Mouse (Mus musculus) intestine, embryonic 14.5 days (tissue): ENCODE data around the gene Med12l. TPM values are rescaled to one million over a fixed set of nuclear protein-coding genes. Genes with fewer than 3 reads are reported as not detected.

ENCODE experiments used
- ATAC-seq: fragments of 200-750 bp; cut with Nextera tagmentation; replicated peaks from 2 replicates; pipeline ENCODE4 v1.8.0; 2017; ENCODE audit warnings: low read depth, moderate number of reproducible peaks, moderate TSS enrichment, moderate library complexity; ENCODE audit not compliant: low FRiP score, low TSS enrichment
- DNase-seq: peaks from one replicate; pipeline ENCODE4 v3.0.0-alpha.2; 2018; ENCODE audit warnings: low spot score
- H3K27ac ChIP-seq: fragments of 300-500 bp; sonication (generic); 2 replicates; pipeline ENCODE4 v1.5.1; 2014; ENCODE audit warnings: low read depth, mild to moderate bottlenecking, control low read depth
- H3K27me3 ChIP-seq: fragments of 300-500 bp; sonication (generic); replicated peaks from 2 replicates; pipeline ENCODE4 v1.6.1; 2014; ENCODE audit warnings: low read length, control low read depth; ENCODE audit not compliant: control insufficient read depth, insufficient read depth
- H3K36me3 ChIP-seq: fragments of 300-500 bp; sonication (generic); 2 replicates; pipeline ENCODE4 v1.6.1; 2014; ENCODE audit warnings: low read length, control low read depth; ENCODE audit not compliant: control insufficient read depth, insufficient read depth
- H3K4me1 ChIP-seq: fragments of 300-500 bp; sonication (generic); replicated peaks from 2 replicates; pipeline ENCODE4 v1.6.1; 2014; ENCODE audit warnings: low read length, control low read depth, mixed read lengths; ENCODE audit not compliant: control insufficient read depth, insufficient read depth
- H3K4me2 ChIP-seq: fragments of 300-500 bp; sonication (generic); 2 replicates; pipeline ENCODE4 v1.6.1; 2014; ENCODE audit warnings: low read length
- H3K4me3 ChIP-seq: fragments of 300-500 bp; sonication (generic); 2 replicates; pipeline ENCODE4 v1.5.1; 2014; ENCODE audit warnings: low read depth, low read length, control low read depth, mixed read lengths
- H3K9ac ChIP-seq: fragments of 300-500 bp; sonication (generic); 2 replicates; pipeline ENCODE4 v1.6.1; 2014; ENCODE audit warnings: mild to moderate bottlenecking, low read length
- H3K9me3 ChIP-seq: fragments of 300-500 bp; sonication (generic); 2 replicates; pipeline ENCODE4 v1.6.1; 2016; ENCODE audit warnings: low read length, control low read depth; ENCODE audit not compliant: control insufficient read depth
- WGBS: fragments of 180-500 bp; shearing (Covaris S2); extraction: QIAGEN DNeasy Blood & Tissue Kit; methylation state at CpG from one replicate; pipeline ENCODE4 v1.1.7; 2014; 5-methylcytosine and 5-hydroxymethylcytosine counted together
- polyA plus RNA-seq: library from polyadenylated mRNA; unstranded; fragments of >200 nt; fragmentation: Nextera tagmentation; extraction: Ambion mirVana; gene quantifications from 2 replicates; pipeline ENCODE4 v1.2.1, GENCODE M21; 2014

Med12l gene
- 2.4 TPM in 2 replicates for polyA plus RNA-seq

DNA sequence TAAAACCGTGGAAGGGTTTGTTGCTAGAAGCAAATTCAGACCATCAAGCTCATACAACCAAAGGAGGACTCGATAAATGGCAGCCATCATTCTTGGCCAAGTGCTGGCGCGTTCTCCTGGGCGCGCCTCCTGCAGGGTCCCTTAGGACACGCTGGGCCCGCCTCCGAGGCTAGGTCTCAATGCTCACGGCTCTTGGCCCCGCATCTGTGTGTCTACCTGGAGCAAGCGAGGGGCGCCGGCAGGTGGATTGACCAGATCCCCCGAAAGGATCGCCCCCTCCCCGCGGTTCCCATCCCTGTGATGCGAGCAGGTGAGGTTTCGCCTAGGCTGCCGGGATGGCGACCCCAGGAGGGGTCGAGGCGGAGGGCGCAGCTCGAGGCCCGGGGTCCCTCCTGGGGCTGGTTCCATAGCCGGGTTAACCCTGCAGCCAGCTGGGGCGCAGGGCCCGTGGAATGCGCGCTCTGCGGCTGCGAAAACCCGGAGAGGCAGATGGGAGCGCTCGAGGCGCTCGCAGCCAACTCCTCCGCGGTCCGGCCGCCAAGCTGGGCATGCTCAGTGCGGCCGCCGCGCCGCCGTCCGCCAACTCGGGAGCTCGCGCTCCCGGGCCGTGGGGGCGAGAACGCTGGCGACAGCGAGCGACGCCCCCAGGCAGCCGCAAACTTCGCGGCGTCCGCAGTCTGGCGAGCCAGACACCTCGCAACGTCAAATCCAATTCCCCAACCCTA lies at the start of gene Med12l:
Gene Med12l (plus strand): TSS at position 555 of the 725 bp plus-strand sequence.
- peaks cover 12% of the 10 kb centered on the region for H3K27me3 ChIP-seq
- H3K9ac ChIP-seq, result peak within 1 kb of the TSS; percentile 51
- peak; percentile 83 for DNase-seq
- peak within 1 kb of the TSS; percentile 81 for H3K27ac ChIP-seq
- H3K4me3 ChIP-seq, result peak within 1 kb of the TSS; percentile 58
- peak; percentile 78 for ATAC-seq
- peak within 1 kb of the TSS; percentile 99 for H3K4me2 ChIP-seq
- WGBS, result under 1% methylated on average over 69 of the region's 69 CpGs
- no peaks in the 10 kb centered on the region for H3K36me3 ChIP-seq
- H3K4me1 ChIP-seq, result 0 out of 2 replicates have a peak, but pooled peaks cover 3% of the 10 kb centered on the region
- no peaks in the 10 kb centered on the region for H3K9me3 ChIP-seq

DNA sequence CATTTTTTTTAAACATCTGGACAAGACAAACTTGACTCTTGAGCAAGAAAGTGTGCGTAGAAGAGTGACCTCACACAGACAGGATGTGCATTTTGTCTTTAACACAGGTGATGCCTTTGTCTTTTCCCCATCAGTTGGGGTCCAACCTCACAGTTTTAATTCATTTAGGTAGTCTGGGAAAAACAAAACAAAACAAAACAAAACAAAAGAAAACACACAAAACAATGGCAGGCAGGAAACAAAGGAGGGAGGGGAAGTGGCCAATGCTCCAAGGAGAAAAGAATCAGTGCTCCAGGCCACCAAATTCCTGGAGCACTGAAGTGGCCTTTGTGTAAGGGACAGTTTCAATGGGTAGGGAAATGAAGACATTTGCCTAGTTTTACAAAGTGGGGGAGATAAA lies 44.5 kb upstream of the Med12l start:
- Histone ChIP-seq H3K9ac (no peak overlapping the region), H3K36me3 (no peaks in the 10 kb centered on the region), H3K9me3 (no peaks in the 10 kb centered on the region), H3K4me2 (no peak overlapping the region), H3K4me3 (no peak overlapping the region), H3K4me1 (no peaks in the 10 kb centered on the region), H3K27me3 (no peaks in the 10 kb centered on the region), H3K27ac (no peak overlapping the region)
- WGBS, result 79% methylated on average over 1 of the region's 1 CpGs
- ATAC-seq, result no peak
- no peak for DNase-seq

DNA sequence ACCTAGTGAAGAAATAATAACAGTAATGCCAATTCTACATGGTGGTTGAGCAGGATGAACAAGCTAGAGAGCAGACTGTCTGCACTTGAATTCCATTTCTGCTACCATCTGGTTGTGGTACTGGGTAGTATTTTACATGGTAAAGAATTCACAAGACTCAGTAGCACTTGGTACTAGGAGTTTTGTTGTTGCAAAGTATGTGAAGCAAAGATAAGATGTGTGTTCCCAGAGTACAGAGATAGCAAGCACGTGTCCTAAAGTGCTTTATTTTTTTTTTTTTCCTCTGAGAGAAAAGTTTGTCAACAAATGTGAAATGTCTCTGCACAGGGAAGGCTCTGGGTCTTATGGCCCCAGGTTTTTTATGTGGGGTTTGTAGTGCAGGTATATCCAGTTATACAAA lies 28.2 kb upstream of the Med12l start:
- WGBS, result 70% methylated on average over 1 of the region's 1 CpGs
- no peak overlapping the region for H3K4me2 ChIP-seq
- DNase-seq (no peak), ATAC-seq (no peak)
- H3K36me3 ChIP-seq, result no peaks in the 10 kb centered on the region
- no peak overlapping the region for H3K27ac ChIP-seq
- H3K4me1 ChIP-seq, result no peaks in the 10 kb centered on the region
- H3K9me3 ChIP-seq, result no peaks in the 10 kb centered on the region
- H3K9ac ChIP-seq, result no peak overlapping the region
- H3K4me3 ChIP-seq, result no peak overlapping the region
- no peaks in the 10 kb centered on the region for H3K27me3 ChIP-seq

- Histone ChIP-seq H3K9ac (no peak overlapping the region), H3K36me3 (no peaks in the 10 kb centered on the region), H3K27me3 (no peaks in the 10 kb centered on the region), H3K27ac (no peak overlapping the region), H3K4me3 (no peak overlapping the region), H3K4me1 (0 out of 2 replicates have a peak, but pooled peaks cover 1% of the 10 kb centered on the region), H3K9me3 (no peaks in the 10 kb centered on the region), H3K4me2 (no peak overlapping the region)
- DNase-seq, result no peak
- WGBS, result 90% methylated on average over 7 of the region's 7 CpGs
- no peak for ATAC-seq
Observed at GRCm38 (mm10) chr3:58977906-58978622, 27.6 kb upstream of the Med12l start.

DNA sequence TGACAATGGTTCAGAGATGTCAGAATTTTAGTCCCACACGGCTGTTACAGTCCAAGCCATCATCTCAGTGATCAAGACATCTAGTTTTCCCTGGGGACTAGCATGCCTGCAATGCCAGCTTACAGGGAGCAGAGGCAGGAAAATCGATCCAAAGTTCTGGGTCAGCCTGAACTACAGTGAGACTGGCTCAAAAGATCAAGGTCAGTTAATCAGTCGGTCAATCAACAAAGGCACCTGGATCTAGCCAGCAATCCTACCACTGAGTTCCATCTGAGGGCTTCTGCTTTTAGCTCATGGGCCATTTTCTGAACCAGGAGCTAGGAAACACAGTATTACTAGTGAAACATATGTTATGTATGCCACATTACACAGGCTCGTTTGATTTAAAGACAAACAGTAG lies 25.0 kb upstream of the Med12l start:
- Histone ChIP-seq H3K27ac (no peak overlapping the region), H3K9me3 (no peaks in the 10 kb centered on the region), H3K27me3 (no peaks in the 10 kb centered on the region), H3K36me3 (no peaks in the 10 kb centered on the region), H3K4me2 (no peak overlapping the region), H3K9ac (no peak overlapping the region), H3K4me1 (0 out of 2 replicates have a peak, but pooled peaks cover 3% of the 10 kb centered on the region), H3K4me3 (no peak overlapping the region)
- ATAC-seq (no peak), DNase-seq (no peak)
- WGBS, result 66% methylated on average over 4 of the region's 4 CpGs

DNA sequence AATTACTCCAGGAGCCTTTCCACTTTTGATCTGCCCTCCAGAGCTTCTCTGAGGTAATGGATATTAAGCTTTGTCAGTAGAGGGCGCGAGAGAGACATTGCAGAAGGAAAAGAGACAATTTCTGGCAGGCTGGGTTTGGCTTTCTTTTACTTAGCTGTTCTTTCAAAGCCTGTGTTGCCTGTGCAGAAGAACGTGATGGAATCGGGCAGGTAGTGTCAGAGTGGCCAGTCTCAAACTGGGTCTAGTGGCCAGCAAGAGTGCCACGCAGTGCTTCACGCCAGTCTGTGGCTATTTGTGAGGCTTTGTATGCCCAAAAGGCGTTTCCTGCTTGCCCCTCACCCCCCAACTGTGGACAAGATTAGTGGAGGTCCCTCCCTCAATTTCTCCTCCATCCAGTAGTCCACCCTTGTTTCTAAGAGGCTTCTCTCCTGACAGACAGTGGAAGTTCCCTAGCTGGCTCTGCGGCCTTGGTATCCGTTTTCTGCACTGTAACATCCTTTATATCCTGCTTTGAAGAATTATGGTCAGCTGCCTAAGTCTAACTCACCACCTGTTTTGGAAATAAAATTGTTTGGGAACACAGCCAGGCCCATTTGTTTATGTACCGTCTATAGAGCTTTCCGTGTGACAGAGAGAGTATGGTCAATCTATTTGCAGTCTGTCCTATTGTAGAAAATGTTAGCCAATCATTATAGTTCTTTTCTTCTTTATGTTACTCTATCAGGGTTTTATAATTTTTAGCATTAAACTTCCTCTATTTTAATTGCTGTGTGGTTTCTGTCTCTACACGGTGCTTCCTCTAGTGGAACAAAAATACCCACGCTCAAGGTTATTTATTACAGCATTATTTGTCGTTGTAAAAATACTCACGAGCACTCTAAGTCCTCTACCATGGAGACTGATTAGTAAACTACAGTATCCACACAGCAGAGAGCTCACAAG lies 22.5 kb upstream of the Med12l start:
- peak; percentile 67 for DNase-seq
- Histone ChIP-seq H3K27me3 (peaks cover 6% of the 10 kb centered on the region; the same call in 1 of the 2 replicates), H3K4me3 (no peak overlapping the region)

GRCm38 (mm10) chr3:58983838-58984598 lies 21.6 kb upstream of the Med12l start:
- H3K9ac ChIP-seq, result no peak overlapping the region
- no peak overlapping the region for H3K27ac ChIP-seq
- DNase-seq (no peak), ATAC-seq (no peak)
- no peaks in the 10 kb centered on the region for H3K36me3 ChIP-seq
- 80% methylated on average over 15 of the region's 15 CpGs for WGBS
- no peak overlapping the region for H3K4me2 ChIP-seq
- H3K4me1 ChIP-seq, result 0 out of 2 replicates have a peak, but pooled peaks cover 3% of the 10 kb centered on the region
- H3K27me3 ChIP-seq, result peaks cover 6% of the 10 kb centered on the region; the same call in 1 of the 2 replicates
- no peak overlapping the region for H3K4me3 ChIP-seq
- H3K9me3 ChIP-seq, result no peaks in the 10 kb centered on the region

More for the DNA sequence above, 22.5 kb upstream of the Med12l start:
- Histone ChIP-seq H3K9ac (no peak overlapping the region), H3K4me2 (peak overlapping the region; percentile 18; the same call in 1 of the 2 replicates), H3K9me3 (no peaks in the 10 kb centered on the region), H3K36me3 (no peaks in the 10 kb centered on the region), H3K4me1 (0 out of 2 replicates have a peak, but pooled peaks cover 3% of the 10 kb centered on the region), H3K27ac (no peak overlapping the region)
- WGBS, result 41% methylated on average over 15 of the region's 15 CpGs
- ATAC-seq, result no peak
